Comparison of ENCODE assay signal across 8 mouse cellular contexts in genomic region chr6:141248691-141249584, GRCm38 (mm10). TPM values are rescaled to one million over a fixed set of nuclear protein-coding genes. Genes with fewer than 3 reads are reported as not detected.
DNase-seq lines count a peak whose midpoint lies in the region; ATAC-seq lines count a peak whose summit lies in the region.

Gene Pde3a (plus strand): TSS chr6:141249269.

- no peak for DNase-seq in kidney, adult 11 months
- peak; percentile 34 for DNase-seq in liver, embryonic 11.5 days (ENCODE audit: low spot score)
- DNase-seq in adipocyte (ENCODE audit: low spot score): no peak
- DNase-seq in urinary bladder, postnatal 14 days (ENCODE audit: low spot score): no peak

- H3K4me1 ChIP-seq in kidney, embryonic 15.5 days: peaks cover 19% of the 10 kb centered on the region
- no peaks in the 10 kb centered on the region; the same call in 1 of the 2 replicates for H3K4me1 ChIP-seq in brown adipose tissue, adult 24 weeks (ENCODE audit: control insufficient read depth, insufficient read depth, insufficient read length, low read length)
- peaks cover 45% of the 10 kb centered on the region for H3K4me1 ChIP-seq in heart, embryonic 13.5 days
- H3K4me1 ChIP-seq in liver, embryonic 11.5 days (replicated peaks; ENCODE audit: control insufficient read depth, insufficient read depth, low read length): no peaks in the 10 kb centered on the region
- H3K4me1 ChIP-seq in stomach, embryonic 16.5 days (ENCODE audit: control insufficient read depth, insufficient read depth, low read length): peaks cover 4% of the 10 kb centered on the region; the same call in 1 of the 2 replicates

- H3K27me3 ChIP-seq in kidney, embryonic 15.5 days: peaks cover 20% of the 10 kb centered on the region
- no peaks in the 10 kb centered on the region for H3K27me3 ChIP-seq in heart, embryonic 13.5 days (replicated peaks)
- H3K27me3 ChIP-seq in liver, embryonic 11.5 days (replicated peaks; ENCODE audit: control insufficient read depth, insufficient read depth, low read length): peaks cover 18% of the 10 kb centered on the region
- H3K27me3 ChIP-seq in stomach, embryonic 16.5 days (ENCODE audit: control insufficient read depth, insufficient read depth, low read length): peaks cover 2% of the 10 kb centered on the region

- peak within 1 kb of the TSS; percentile 92 for H3K4me2 ChIP-seq in kidney, embryonic 15.5 days
- H3K4me2 ChIP-seq in heart, embryonic 13.5 days: peak within 1 kb of the TSS; percentile 72
- H3K4me2 ChIP-seq in liver, embryonic 11.5 days: peak within 1 kb of the TSS; percentile 70
- H3K4me2 ChIP-seq in stomach, embryonic 16.5 days (ENCODE audit: low read depth, low read length): peak within 1 kb of the TSS; percentile 64

- H3K9me3 ChIP-seq in kidney, embryonic 15.5 days (replicated peaks): no peaks in the 10 kb centered on the region
- H3K9me3 ChIP-seq in heart, embryonic 13.5 days: no peaks in the 10 kb centered on the region
- H3K9me3 ChIP-seq in liver, embryonic 11.5 days (ENCODE audit: control insufficient read depth, low read length): no peaks in the 10 kb centered on the region
- no peaks in the 10 kb centered on the region for H3K9me3 ChIP-seq in stomach, embryonic 16.5 days (replicated peaks; ENCODE audit: control insufficient read depth, low read length)

- under 1% methylated on average over 25 of the region's 28 CpGs for WGBS in kidney, embryonic 15.5 days
- WGBS in heart, embryonic 13.5 days: under 1% methylated on average over 26 of the region's 28 CpGs
- WGBS in liver, embryonic 11.5 days: 2% methylated on average over 26 of the region's 28 CpGs
- 3% methylated on average over 26 of the region's 28 CpGs for WGBS in stomach, embryonic 16.5 days

- peak within 1 kb of the TSS; percentile 78 for H3K9ac ChIP-seq in kidney, embryonic 15.5 days
- H3K9ac ChIP-seq in heart, embryonic 13.5 days: peak within 1 kb of the TSS; percentile 91
- H3K9ac ChIP-seq in liver, embryonic 11.5 days (ENCODE audit: low read depth, low read length): peak within 1 kb of the TSS; percentile 46
- peak within 1 kb of the TSS; percentile 88 for H3K9ac ChIP-seq in stomach, embryonic 16.5 days (ENCODE audit: low read length)

- H3K4me3 ChIP-seq in kidney, embryonic 15.5 days (replicated peaks): peak within 1 kb of the TSS; percentile 75
- peak within 1 kb of the TSS; percentile 65 for H3K4me3 ChIP-seq in brown adipose tissue, adult 24 weeks (ENCODE audit: insufficient read depth, low read depth, low read length)
- peak within 1 kb of the TSS; percentile 75 for H3K4me3 ChIP-seq in heart, embryonic 13.5 days
- peak within 1 kb of the TSS; percentile 60 for H3K4me3 ChIP-seq in liver, embryonic 11.5 days (ENCODE audit: low read depth, low read length)
- peak within 1 kb of the TSS; percentile 72 for H3K4me3 ChIP-seq in stomach, embryonic 16.5 days (replicated peaks; ENCODE audit: low read length)

- no peaks in the 10 kb centered on the region for H3K36me3 ChIP-seq in kidney, embryonic 15.5 days
- peaks cover 14% of the 10 kb centered on the region; the same call in 1 of the 2 replicates for H3K36me3 ChIP-seq in heart, embryonic 13.5 days
- H3K36me3 ChIP-seq in liver, embryonic 11.5 days (ENCODE audit: control insufficient read depth, insufficient read depth, low read length): no peaks in the 10 kb centered on the region
- H3K36me3 ChIP-seq in stomach, embryonic 16.5 days (ENCODE audit: control insufficient read depth, insufficient read depth, low read length): no peaks in the 10 kb centered on the region

- peak within 1 kb of the TSS; percentile 93 for H3K27ac ChIP-seq in kidney, embryonic 15.5 days
- H3K27ac ChIP-seq in brown adipose tissue, adult 24 weeks (replicated peaks; ENCODE audit: low read depth, low read length): peak within 1 kb of the TSS; percentile 35
- peak within 1 kb of the TSS; percentile 90 for H3K27ac ChIP-seq in heart, embryonic 13.5 days (replicated peaks)
- peak within 1 kb of the TSS; percentile 53 for H3K27ac ChIP-seq in liver, embryonic 11.5 days (ENCODE audit: low read depth, low read length)
- peak within 1 kb of the TSS; percentile 89 for H3K27ac ChIP-seq in stomach, embryonic 16.5 days (ENCODE audit: low read length)

- peak; percentile 60 for ATAC-seq in kidney, embryonic 15.5 days (replicated peaks; ENCODE audit: low FRiP score)
- no peak for ATAC-seq in heart, embryonic 13.5 days (ENCODE audit: extremely low read depth, insufficient number of reproducible peaks, low FRiP score, low TSS enrichment)
- no peak; the same call in 1 of the 2 replicates for ATAC-seq in liver, embryonic 11.5 days (replicated peaks; ENCODE audit: low FRiP score)
- ATAC-seq in stomach, embryonic 16.5 days (ENCODE audit: insufficient read depth, low FRiP score): no peak

RNA-seq across cellular contexts. Expression of gene Pde3a, which starts in this region (rescaled TPM):
- 10.5 and 12.0 TPM in 2 replicates for polyA plus RNA-seq in kidney, embryonic 15.5 days (2015; fragmentation: Nextera tagmentation; extraction: Ambion mirVana)
- 1.7 and 4.0 TPM in 2 replicates for polyA plus RNA-seq in brown adipose tissue, adult 24 weeks (2012; ENCODE audit: insufficient read depth, insufficient read length, missing spikeins)
- 8.5 and 9.7 TPM in 2 replicates for polyA plus RNA-seq in heart, embryonic 13.5 days (2015; fragmentation: Nextera tagmentation; extraction: Ambion mirVana)
- polyA plus RNA-seq in liver, embryonic 11.5 days (2014; fragmentation: Nextera tagmentation; extraction: Ambion mirVana): 4.9 and 6.0 TPM in 2 replicates
- polyA plus RNA-seq in stomach, embryonic 16.5 days (2015; fragmentation: Nextera tagmentation; extraction: Ambion mirVana): 7.8 and 9.6 TPM in 2 replicates

Comparison
In these comparisons a context has a peak if more than half of its experiments do, and no peak if none do; other contexts are left out.
1. H3K27ac ChIP-seq: peak in every context shown above with its lines; median percentile 93 in kidney, embryonic 15.5 days; 90 in heart, embryonic 13.5 days; 89 in stomach, embryonic 16.5 days; 53 in liver, embryonic 11.5 days; 35 in brown adipose tissue, adult 24 weeks.